21 mouse cellular contexts compared by ENCODE assay signal in genomic region chr10:12583473-12583872, GRCm38 (mm10).
DNase-seq lines count a peak whose midpoint lies in the region; ATAC-seq and TF ChIP-seq lines count a peak whose summit lies in the region.
"Had no signal": no experiment of that assay in that cellular context is flagged by ENCODE, and none has a peak within 500 bp of the region (broad histone marks: within the 10 kb centered on the region; RNA-seq: fewer than 3 reads in every experiment).

No protein-coding gene starts in this region.

- peak; percentile 33 for TF ChIP-seq CTCF in hindbrain, postnatal 0 days (IDR thresholded peaks at IDR 0.05; ENCODE audit: low read depth)
- TF ChIP-seq CTCF in liver, postnatal 0 days (IDR thresholded peaks at IDR 0.05; ENCODE audit: low read depth): peak; percentile 24
- TF ChIP-seq CTCF in brain, embryonic 14.5 days (IDR thresholded peaks at IDR 0.05; ENCODE audit: borderline replicate concordance, extremely low read depth, insufficient read depth, insufficient read length): peak; percentile 33; the same call in 1 of the 2 replicates

- DNase-seq in hindbrain, postnatal 0 days (ENCODE audit: low spot score): no peak
- DNase-seq in hindbrain, embryonic 11.5 days (ENCODE audit: low spot score): no peak
- no peak for DNase-seq in liver, postnatal 0 days
- DNase-seq in ES-CJ7 (ENCODE audit: low read depth, low spot score): peak; percentile 65
- DNase-seq in brain, embryonic 14.5 days (ENCODE audit: low read depth): no peak
- DNase-seq in layer of hippocampus, postnatal 25 days (ENCODE audit: extremely low spot score in 1 of 2, low spot score in 1 of 2): no peak
- DNase-seq: adrenal gland, adult 2 months; B cell, adult 2 months; cerebellum, adult 9-10 months; gastrocnemius, postnatal 25 days; kidney, postnatal 14 days; liver, embryonic 13.5 days; lung, postnatal 14 days; right cerebral cortex, postnatal 25 days; thymus, adult 18-20 months had no signal

- TF ChIP-seq EP300 in liver, postnatal 0 days (IDR thresholded peaks at IDR 0.05; ENCODE audit: low read depth): no peak

- no peaks in the 10 kb centered on the region for H3K27me3 ChIP-seq in hindbrain, postnatal 0 days (ENCODE audit: insufficient read depth, low read length)
- H3K27me3 ChIP-seq in hindbrain, embryonic 11.5 days (ENCODE audit: control insufficient read depth, insufficient read depth, low read length): no peaks in the 10 kb centered on the region
- H3K27me3 ChIP-seq in liver, postnatal 0 days (ENCODE audit: insufficient read depth, low read length): no peaks in the 10 kb centered on the region
- no peaks in the 10 kb centered on the region for H3K27me3 ChIP-seq in liver, embryonic 12.5 days (replicated peaks)
- H3K27me3 ChIP-seq: forebrain, embryonic 12.5 days; hindbrain, embryonic 13.5 days; intestine, embryonic 15.5 days; liver, embryonic 13.5 days; megakaryocyte, embryonic 14.5 days; midbrain, embryonic 15.5 days had no signal

- no peaks in the 10 kb centered on the region for H3K4me1 ChIP-seq in hindbrain, postnatal 0 days (ENCODE audit: insufficient read depth, low read length)
- no peaks in the 10 kb centered on the region for H3K4me1 ChIP-seq in hindbrain, embryonic 11.5 days (replicated peaks; ENCODE audit: control insufficient read depth, insufficient read depth, low read length)
- H3K4me1 ChIP-seq in liver, postnatal 0 days (ENCODE audit: insufficient read depth): no peaks in the 10 kb centered on the region
- H3K4me1 ChIP-seq in liver, embryonic 12.5 days: 0 out of 2 replicates have a peak, but pooled peaks cover 7% of the 10 kb centered on the region
- H3K4me1 ChIP-seq: intestine, embryonic 15.5 days; liver, embryonic 13.5 days; midbrain, embryonic 15.5 days had no signal

- H3K27ac ChIP-seq in hindbrain, postnatal 0 days: no peak overlapping the region
- H3K27ac ChIP-seq in hindbrain, embryonic 11.5 days (ENCODE audit: low read depth, low read length): no peak overlapping the region
- H3K27ac ChIP-seq in liver, postnatal 0 days (ENCODE audit: low read depth): no peak overlapping the region
- H3K27ac ChIP-seq in liver, embryonic 12.5 days: no peak overlapping the region
- H3K27ac ChIP-seq: forebrain, embryonic 12.5 days; hindbrain, embryonic 13.5 days; intestine, embryonic 15.5 days; liver, embryonic 13.5 days; midbrain, embryonic 15.5 days had no signal

- no peak overlapping the region for H3K4me3 ChIP-seq in hindbrain, postnatal 0 days (ENCODE audit: low read length)
- no peak overlapping the region for H3K4me3 ChIP-seq in hindbrain, embryonic 11.5 days (ENCODE audit: low read depth, low read length)
- H3K4me3 ChIP-seq in liver, postnatal 0 days (ENCODE audit: low read depth, low read length): no peak overlapping the region
- no peak overlapping the region for H3K4me3 ChIP-seq in liver, embryonic 12.5 days
- H3K4me3 ChIP-seq: forebrain, embryonic 12.5 days; hindbrain, embryonic 13.5 days; intestine, embryonic 15.5 days; liver, embryonic 13.5 days; megakaryocyte, embryonic 14.5 days; midbrain, embryonic 15.5 days had no signal

- WGBS in hindbrain, postnatal 0 days: 90% methylated on average over 3 of the region's 3 CpGs
- WGBS in hindbrain, embryonic 11.5 days: 94% methylated on average over 3 of the region's 3 CpGs
- 85% methylated on average over 3 of the region's 3 CpGs for WGBS in liver, postnatal 0 days (ENCODE audit: insufficient replicate concordance)
- WGBS in liver, embryonic 12.5 days (ENCODE audit: insufficient replicate concordance): 80% methylated on average over 3 of the region's 3 CpGs

- TF ChIP-seq POLR2A in brain, embryonic 14.5 days (IDR thresholded peaks at IDR 0.05; ENCODE audit: borderline replicate concordance, extremely low read depth, insufficient read depth, insufficient read length, poor library complexity, severe bottlenecking): no peak

- no peak overlapping the region for H3K4me2 ChIP-seq in hindbrain, postnatal 0 days (ENCODE audit: low read depth, low read length)
- no peak overlapping the region for H3K4me2 ChIP-seq in hindbrain, embryonic 11.5 days (replicated peaks; ENCODE audit: low read depth, low read length)
- no peak overlapping the region for H3K4me2 ChIP-seq in liver, postnatal 0 days (ENCODE audit: low read depth, low read length)
- no peak overlapping the region for H3K4me2 ChIP-seq in liver, embryonic 12.5 days
- H3K4me2 ChIP-seq: forebrain, embryonic 12.5 days; hindbrain, embryonic 13.5 days; intestine, embryonic 15.5 days; liver, embryonic 13.5 days; midbrain, embryonic 15.5 days had no signal

- no peak for ATAC-seq in hindbrain, postnatal 0 days
- no peak for ATAC-seq in hindbrain, embryonic 11.5 days (ENCODE audit: low FRiP score)
- no peak for ATAC-seq in liver, postnatal 0 days
- ATAC-seq in liver, embryonic 12.5 days: no peak
- ATAC-seq: intestine, embryonic 15.5 days; midbrain, embryonic 15.5 days had no signal

- H3K36me3 ChIP-seq in hindbrain, postnatal 0 days (ENCODE audit: insufficient read depth, low read length): no peaks in the 10 kb centered on the region
- no peaks in the 10 kb centered on the region for H3K36me3 ChIP-seq in hindbrain, embryonic 11.5 days (ENCODE audit: control insufficient read depth, insufficient read depth, low read length)
- H3K36me3 ChIP-seq in liver, postnatal 0 days (replicated peaks; ENCODE audit: insufficient read depth, low read length): no peaks in the 10 kb centered on the region
- H3K36me3 ChIP-seq in liver, embryonic 12.5 days: no peaks in the 10 kb centered on the region
- H3K36me3 ChIP-seq: forebrain, embryonic 12.5 days; hindbrain, embryonic 13.5 days; intestine, embryonic 15.5 days; liver, embryonic 13.5 days; midbrain, embryonic 15.5 days had no signal

- H3K9ac ChIP-seq in hindbrain, postnatal 0 days (replicated peaks; ENCODE audit: low read length): no peak overlapping the region
- H3K9ac ChIP-seq in hindbrain, embryonic 11.5 days (ENCODE audit: low read depth, low read length): no peak overlapping the region
- no peak overlapping the region for H3K9ac ChIP-seq in liver, postnatal 0 days (replicated peaks)
- no peak overlapping the region for H3K9ac ChIP-seq in liver, embryonic 12.5 days
- H3K9ac ChIP-seq: forebrain, embryonic 12.5 days; hindbrain, embryonic 13.5 days; intestine, embryonic 15.5 days; liver, embryonic 13.5 days; midbrain, embryonic 15.5 days had no signal

- no peaks in the 10 kb centered on the region for H3K9me3 ChIP-seq in hindbrain, postnatal 0 days (ENCODE audit: low read length)
- no peaks in the 10 kb centered on the region for H3K9me3 ChIP-seq in hindbrain, embryonic 11.5 days (ENCODE audit: control insufficient read depth, low read length)
- no peaks in the 10 kb centered on the region for H3K9me3 ChIP-seq in liver, postnatal 0 days (ENCODE audit: low read length)
- no peaks in the 10 kb centered on the region for H3K9me3 ChIP-seq in liver, embryonic 12.5 days (replicated peaks)
- H3K9me3 ChIP-seq: forebrain, embryonic 12.5 days; hindbrain, embryonic 13.5 days; intestine, embryonic 15.5 days; liver, embryonic 13.5 days; midbrain, embryonic 15.5 days had no signal
